Mouse (Mus musculus) myocyte (in vitro differentiated cells): ENCODE measurements around the gene Gtf2a1. TPM values are rescaled to one million over a fixed set of nuclear protein-coding genes. Genes with fewer than 3 reads are reported as not detected.
A peak's percentile ranks its signal among the peaks of the same experiment; 100 is the strongest.
"Not testable (repeated sequence)": the region's sequence is repeated elsewhere in the genome, so short reads cannot be mapped to it uniquely, and the experiment has no call there.

Experiments used
- H3K27me3 ChIP-seq: one replicate; pipeline ENCODE4 v1.6.1; 2011; ENCODE audit not compliant: control insufficient read depth, insufficient read depth, insufficient read length
- H3K36me3 ChIP-seq: one replicate; pipeline ENCODE4 v1.6.1; 2011; ENCODE audit not compliant: control insufficient read depth, insufficient read depth
- H3K4me2 ChIP-seq: one replicate; pipeline ENCODE4 v1.6.1; 2011; ENCODE audit warnings: low read depth, control low read depth
- H3K4me3 ChIP-seq: one replicate; pipeline ENCODE4 v1.5.1; 2011; ENCODE audit warnings: mild to moderate bottlenecking, control low read depth, moderate library complexity
- H3K79me2 ChIP-seq: one replicate; pipeline ENCODE4 v1.6.1; 2011; ENCODE audit not compliant: control insufficient read depth, insufficient read depth
- H3ac ChIP-seq: one replicate; pipeline ENCODE4 v1.6.1; 2011; ENCODE audit not compliant: control insufficient read depth, insufficient read length
- CEBPB ChIP-seq: IDR thresholded peaks from 2 replicates; pipeline ENCODE4 v1.6.1; 2011; ENCODE audit warnings: mild to moderate bottlenecking, moderate library complexity; ENCODE audit not compliant: poor library complexity, insufficient read depth, severe bottlenecking
- E2F4 ChIP-seq: IDR thresholded peaks from one replicate; pipeline ENCODE4 v1.6.1; 2011; ENCODE audit warnings: mild to moderate bottlenecking, control low read depth, moderate library complexity; ENCODE audit not compliant: insufficient read depth
- MAX ChIP-seq: IDR thresholded peaks from one replicate; pipeline ENCODE4 v1.6.1; 2011; ENCODE audit warnings: low read depth, mild to moderate bottlenecking, control low read depth
- MYOD1 ChIP-seq, 3 experiments: IDR thresholded peaks; one replicate each; pipeline ENCODE4 v1.6.1; 2011; ENCODE audit warnings: control low read depth in 2 of 3, low read depth in 2 of 3, mild to moderate bottlenecking in 2 of 3, moderate library complexity in 1 of 3; ENCODE audit not compliant: insufficient read length in 2 of 3, control insufficient read depth in 1 of 3
- MYOG ChIP-seq, 3 experiments: IDR thresholded peaks; one replicate each; pipeline ENCODE4 v1.6.1; 2011; ENCODE audit warnings: control low read depth in 2 of 3, low read depth in 2 of 3, mild to moderate bottlenecking in 2 of 3; ENCODE audit not compliant: insufficient read length in 2 of 3, control insufficient read depth in 1 of 3, insufficient read depth in 1 of 3
- POLR2A ChIP-seq: IDR thresholded peaks from one replicate; pipeline ENCODE4 v1.6.1; 2011; ENCODE audit warnings: low read depth, mild to moderate bottlenecking, control low read depth, moderate library complexity; ENCODE audit not compliant: insufficient read length
- POLR2AphosphoS2 ChIP-seq: IDR thresholded peaks from one replicate; pipeline ENCODE4 v1.6.1; 2011; ENCODE audit warnings: low read depth, control low read depth; ENCODE audit not compliant: insufficient read length
- REST ChIP-seq: IDR thresholded peaks from one replicate; pipeline ENCODE4 v1.6.1; 2011; ENCODE audit warnings: mild to moderate bottlenecking, control low read depth, moderate library complexity; ENCODE audit not compliant: insufficient read depth, insufficient read length
- SRF ChIP-seq: IDR thresholded peaks from one replicate; pipeline ENCODE4 v1.6.1; 2011; ENCODE audit warnings: low read depth; ENCODE audit not compliant: control insufficient read depth, insufficient read length
- TCF12 ChIP-seq: IDR thresholded peaks from one replicate; pipeline ENCODE4 v1.6.1; 2011; ENCODE audit warnings: mild to moderate bottlenecking, control low read depth; ENCODE audit not compliant: poor library complexity, insufficient read depth, severe bottlenecking
- TCF3 ChIP-seq: IDR thresholded peaks from one replicate; pipeline ENCODE4 v1.6.1; 2011; ENCODE audit warnings: low read depth, control low read depth; ENCODE audit not compliant: insufficient read length
- USF1 ChIP-seq: IDR thresholded peaks from one replicate; pipeline ENCODE4 v1.6.1; 2011; ENCODE audit warnings: low read depth, mild to moderate bottlenecking, control low read depth, moderate library complexity
- polyA plus RNA-seq: library from polyadenylated mRNA; unstranded; fragments of >200 nt; fragmentation: generic; extraction: Trizol; gene quantifications from one replicate; pipeline ENCODE4 v1.2.1, GENCODE M21; 2012; ENCODE audit warnings: missing spikeins

Gtf2a1 gene
- polyA plus RNA-seq, 1 experiment, result 5.8 TPM

- TF ChIP-seq MAX (no peak), E2F4 (no peak), POLR2AphosphoS2 (no peak), POLR2A (peak; percentile 46), TCF12 (no peak), MYOD1 (IDR thresholded peaks at IDR 0.05; ENCODE audit: control insufficient read depth in 1 of 3, insufficient read length in 2 of 3, low read depth in 2 of 3) (no peak)
- Histone ChIP-seq H3K36me3 (peaks cover 21% of the 10 kb centered on the region), H3K4me3 (peak overlapping the region; percentile 53), H3ac (peak overlapping the region; percentile 86), H3K27me3 (no peaks in the 10 kb centered on the region), H3K4me2 (peak overlapping the region; percentile 62), H3K79me2 (peaks cover 25% of the 10 kb centered on the region)
These were observed 1.4 kb downstream of the Gtf2a1 start for GRCm38 (mm10) chr12:91588670-91589541.

GRCm38 (mm10) chr12:91588176-91588669 lies 2.1 kb downstream of the Gtf2a1 start:
- TF ChIP-seq POLR2AphosphoS2 (peak; percentile 96), POLR2A (peak; percentile 88), REST (peak; percentile 44), MYOG (IDR thresholded peaks at IDR 0.05; ENCODE audit: control insufficient read depth in 1 of 3, insufficient read depth in 1 of 3, insufficient read length in 2 of 3, low read depth in 2 of 3) (no peak)

GRCm38 (mm10) chr12:91587491-91588033 lies 2.7 kb downstream of the Gtf2a1 start:
- peak overlapping the region; percentile 53 for H3K4me3 ChIP-seq
- peak overlapping the region; percentile 86 for H3ac ChIP-seq
- H3K36me3 ChIP-seq, result peaks cover 23% of the 10 kb centered on the region
- peaks cover 27% of the 10 kb centered on the region for H3K79me2 ChIP-seq
- H3K27me3 ChIP-seq, result no peaks in the 10 kb centered on the region
- peak overlapping the region; percentile 62 for H3K4me2 ChIP-seq
- TF ChIP-seq E2F4, result no peak

More at GRCm38 (mm10) chr12:91588176-91588669, 2.1 kb downstream of the Gtf2a1 start:
- Histone ChIP-seq H3K79me2 (peaks cover 27% of the 10 kb centered on the region), H3K4me3 (peak overlapping the region; percentile 53), H3K4me2 (peak overlapping the region; percentile 62), H3ac (peak overlapping the region; percentile 86), H3K27me3 (no peaks in the 10 kb centered on the region), H3K36me3 (peaks cover 23% of the 10 kb centered on the region)

GRCm38 (mm10) chr12:91587077-91587476 lies 3.2 kb downstream of the Gtf2a1 start:
- Histone ChIP-seq H3K79me2 (peaks cover 27% of the 10 kb centered on the region), H3K4me3 (peak overlapping the region; percentile 53), H3K4me2 (peak overlapping the region; percentile 62), H3K27me3 (no peaks in the 10 kb centered on the region), H3K36me3 (peaks cover 27% of the 10 kb centered on the region), H3ac (no peak overlapping the region)
- no peak for TF ChIP-seq MYOD1 (IDR thresholded peaks at IDR 0.05; ENCODE audit: control insufficient read depth in 1 of 3, insufficient read length in 2 of 3, low read depth in 2 of 3)
- no peak for TF ChIP-seq E2F4
- no peak for TF ChIP-seq REST
- TF ChIP-seq USF1, result no peak
- TF ChIP-seq POLR2AphosphoS2, result no peak
- no peak for TF ChIP-seq TCF3
- no peak for TF ChIP-seq MAX
- TF ChIP-seq POLR2A, result no peak
- no peak for TF ChIP-seq CEBPB
- TF ChIP-seq SRF, result no peak
- TF ChIP-seq TCF12, result no peak
- TF ChIP-seq MYOG (IDR thresholded peaks at IDR 0.05; ENCODE audit: control insufficient read depth in 1 of 3, insufficient read depth in 1 of 3, insufficient read length in 2 of 3, low read depth in 2 of 3), result no peak

GRCm38 (mm10) chr12:91585815-91586214 lies 4.5 kb downstream of the Gtf2a1 start:
- H3ac ChIP-seq, H3K4me2 ChIP-seq, H3K4me3 ChIP-seq, H3K27me3 ChIP-seq: not testable (repeated sequence)
- peaks cover 30% of the 10 kb centered on the region for H3K36me3 ChIP-seq
- peaks cover 27% of the 10 kb centered on the region for H3K79me2 ChIP-seq
